Mouse (Mus musculus) ES-E14 (cell line): ENCODE measurements around the gene Urah. TPM values are rescaled to one million over a fixed set of nuclear protein-coding genes. Genes with fewer than 3 reads are reported as not detected.

Experiments used
- DNase-seq: peaks from one replicate; pipeline ENCODE4 v3.0.0-alpha.2; 2013; ENCODE audit warnings: low read depth, low spot score
- H3K27ac ChIP-seq: 2 replicates; pipeline ENCODE4 v1.5.1; 2012; ENCODE audit warnings: low read depth, mild to moderate bottlenecking, low read length, moderate library complexity, mixed read lengths; ENCODE audit not compliant: poor library complexity, insufficient read depth, severe bottlenecking
- H3K36me3 ChIP-seq: 2 replicates; pipeline ENCODE4 v1.6.1; 2012; ENCODE audit warnings: mild to moderate bottlenecking, low read length, moderate library complexity, mixed read lengths; ENCODE audit not compliant: control insufficient read depth, poor library complexity, insufficient read depth, severe bottlenecking
- H3K4me1 ChIP-seq, 2 experiments: fragments of 150-350 bp in 1 of 2; sonication (generic) in 1 of 2; 2 replicates each; pipeline ENCODE4 v1.6.1; 2012; ENCODE audit warnings: low read length in 2 of 2, mild to moderate bottlenecking in 1 of 2, mixed read lengths in 1 of 2; ENCODE audit not compliant: control insufficient read depth in 2 of 2, insufficient read depth in 2 of 2, poor library complexity in 1 of 2
- H3K4me3 ChIP-seq, 2 experiments: fragments of 150-350 bp in 1 of 2; sonication (generic) in 1 of 2; 2 replicates each; pipeline ENCODE4 v1.5.1; 2012; ENCODE audit warnings: low read length in 2 of 2, low read depth in 1 of 2, mild to moderate bottlenecking in 1 of 2, mixed read lengths in 1 of 2; ENCODE audit not compliant: insufficient read depth in 1 of 2, poor library complexity in 1 of 2, severe bottlenecking in 1 of 2
- H3K9ac ChIP-seq: 2 replicates; pipeline ENCODE4 v1.6.1; 2012; ENCODE audit warnings: low read depth, mild to moderate bottlenecking, low read length, mixed read lengths; ENCODE audit not compliant: poor library complexity, insufficient read depth, severe bottlenecking
- H3K9me3 ChIP-seq: fragments of 150-350 bp; sonication (generic); 2 replicates; pipeline ENCODE4 v1.6.1; 2012; ENCODE audit warnings: low read depth, mild to moderate bottlenecking, low read length; ENCODE audit not compliant: control insufficient read depth, insufficient read depth
- CHD2 ChIP-seq: IDR thresholded peaks from 2 replicates; pipeline ENCODE4 v1.6.1; 2014; ENCODE audit warnings: mild to moderate bottlenecking, low read depth, low read length, inconsistent platforms
- HCFC1 ChIP-seq: IDR thresholded peaks from 2 replicates; pipeline ENCODE4 v1.6.1; 2012; ENCODE audit warnings: low read length, inconsistent platforms, borderline replicate concordance; ENCODE audit not compliant: insufficient read depth
- MAFK ChIP-seq: IDR thresholded peaks from 2 replicates; pipeline ENCODE4 v1.6.1; 2014; ENCODE audit warnings: mild to moderate bottlenecking, low read depth, low read length, inconsistent platforms; ENCODE audit not compliant: insufficient read depth
- ZC3H11A ChIP-seq: IDR thresholded peaks from 2 replicates; pipeline ENCODE4 v1.6.1; 2012; ENCODE audit warnings: low read depth, mild to moderate bottlenecking, inconsistent platforms, low read length, borderline replicate concordance
- ZNF384 ChIP-seq: IDR thresholded peaks from 2 replicates; pipeline ENCODE4 v1.6.1; 2012; ENCODE audit warnings: low read depth, low read length, inconsistent platforms
- in situ Hi-C, 2 experiments: fragments of 600-800 bp; cut with MboI; formaldehyde crosslinking; loops; one replicate each; pipeline ENCODE4 v1.15.1; 2025; ENCODE audit warnings: low sequenced_read_pairs in 2 of 2, inconsistent platforms in 1 of 2; ENCODE audit not compliant: unreplicated experiment in 2 of 2
- total RNA-seq: library from RNA; depleted of rRNA; stranded (reverse); fragments of 300-350 nt; gene quantifications from 2 replicates; pipeline ENCODE4 v1.2.3, GENCODE M21; 2012; rRNA removed

Urah gene
- 19.5 and 32.1 TPM in 2 replicates for total RNA-seq

- Histone ChIP-seq H3K9ac (peak within 1 kb of the TSS; percentile 56), H3K4me3 (peak within 1 kb of the TSS; percentile 58 to 72), H3K4me1 (peaks cover 0 to 7% of the 10 kb centered on the region in 2 experiments; a peak in 2 of 4 replicates), H3K9me3 (no peaks in the 10 kb centered on the region), H3K36me3 (peaks cover 4% of the 10 kb centered on the region; the same call in 1 of the 2 replicates), H3K27ac (no peak within 1 kb of the TSS)
- DNase-seq: no peak
- in situ Hi-C loops: loop anchor here in 1 of 2 experiments (25.0 kb wide), 1 partner anchor 227 kb away; the partner anchor contains the start of gene B4galnt4
- TF ChIP-seq HCFC1 (no peak), CHD2 (no peak), MAFK (no peak), ZNF384 (no peak)
These were observed at the start of gene Urah for GRCm38 (mm10) chr7:140834968-140835757. Gene Urah, plus strand, starts transcription at chr7:140835018.

- in situ Hi-C loops: no loop called here
- peaks cover 0 to 4% of the 10 kb centered on the region in 2 experiments; a peak in 1 of 4 replicates for H3K4me1 ChIP-seq
- H3K36me3 ChIP-seq: no peaks in the 10 kb centered on the region
- peak; percentile 68 for DNase-seq
- H3K9me3 ChIP-seq: no peaks in the 10 kb centered on the region
- no peak within 1 kb of the TSS for H3K27ac ChIP-seq
- TF ChIP-seq ZC3H11A (no peak), MAFK (no peak), HCFC1 (no peak), CHD2 (no peak), ZNF384 (no peak)
- peak within 1 kb of the TSS; percentile 50 to 56 for H3K4me3 ChIP-seq
- H3K9ac ChIP-seq: peak within 1 kb of the TSS; percentile 61
These were observed 47.3 kb upstream of the Urah start, which contains the start of gene Syce1 for GRCm38 (mm10) chr7:140787406-140788052. Gene Syce1, minus strand, starts transcription at chr7:140787852.

- Histone ChIP-seq H3K9me3 (no peaks in the 10 kb centered on the region), H3K36me3 (no peaks in the 10 kb centered on the region), H3K4me3 (no peak overlapping the region), H3K27ac (no peak overlapping the region), H3K4me1 (peaks cover 0 to 4% of the 10 kb centered on the region in 2 experiments; a peak in 1 of 4 replicates), H3K9ac (no peak overlapping the region)
- no peak for TF ChIP-seq HCFC1
- no peak for TF ChIP-seq MAFK
- TF ChIP-seq CHD2: no peak
- TF ChIP-seq ZC3H11A: no peak
- TF ChIP-seq ZNF384: no peak
- in situ Hi-C loops: no loop called here
- DNase-seq: no peak
These were observed 46.8 kb upstream of the Urah start for GRCm38 (mm10) chr7:140788053-140788435.

GRCm38 (mm10) chr7:140793541-140793940 is 41.3 kb upstream of the Urah start:
- Histone ChIP-seq H3K27ac (no peak overlapping the region), H3K9me3 (no peaks in the 10 kb centered on the region), H3K4me3 (no peak overlapping the region), H3K36me3 (no peaks in the 10 kb centered on the region), H3K4me1 (no peaks in the 10 kb centered on the region), H3K9ac (no peak overlapping the region)
- no peak for TF ChIP-seq ZC3H11A
- TF ChIP-seq HCFC1: no peak
- TF ChIP-seq CHD2: no peak
- TF ChIP-seq MAFK: no peak
- TF ChIP-seq ZNF384: no peak
- in situ Hi-C loops: no loop called here
- no peak for DNase-seq
